Mouse (Mus musculus): Measurements from ENCODE around the gene Sult6b2. TPM values are rescaled to one million over a fixed set of nuclear protein-coding genes. Genes with fewer than 3 reads are reported as not detected.

Sult6b2 gene
- polyA plus RNA-seq, 1 experiment from 2014 or later, result 0.19 TPM

GRCm38 (mm10) chr6:142788042-142788987 lies 16.0 kb downstream of the Sult6b2 start:
- 57% methylated on average over 18 of the region's 18 CpGs for WGBS

GRCm38 (mm10) chr6:142786106-142786505 lies 18.2 kb downstream of the Sult6b2 start:
- Histone ChIP-seq H3K9me3 (no peaks in the 10 kb centered on the region), H3K27ac (no peak overlapping the region), H3K4me1 (replicated peaks) (peaks cover 11% of the 10 kb centered on the region; the same call in 1 of the 2 replicates), H3K27me3 (no peaks in the 10 kb centered on the region), H3K4me3 (no peak overlapping the region), H3K9ac (no peak overlapping the region), H3K36me3 (no peaks in the 10 kb centered on the region), H3K4me2 (no peak overlapping the region)
- ATAC-seq (ENCODE audit: low FRiP score), result no peak
- WGBS, result 86% methylated on average over 21 of the region's 21 CpGs

More at GRCm38 (mm10) chr6:142788042-142788987, 16.0 kb downstream of the Sult6b2 start:
- H3K36me3 ChIP-seq, result no peaks in the 10 kb centered on the region
- no peak overlapping the region for H3K4me3 ChIP-seq
- H3K9me3 ChIP-seq, result no peaks in the 10 kb centered on the region
- 0 out of 2 replicates have a peak overlapping the region, but pooled peaks have one; percentile 21 for H3K4me2 ChIP-seq
- ATAC-seq (ENCODE audit: low FRiP score), result peak; percentile 40; the same call in 1 of the 2 replicates
- peaks cover 22% of the 10 kb centered on the region for H3K4me1 ChIP-seq (replicated peaks)
- H3K27me3 ChIP-seq, result 0 out of 2 replicates have a peak, but pooled peaks cover 2% of the 10 kb centered on the region
- no peak overlapping the region for H3K9ac ChIP-seq
- H3K27ac ChIP-seq, result no peak overlapping the region

GRCm38 (mm10) chr6:142785343-142785742 lies 19.0 kb downstream of the Sult6b2 start:
- 39% methylated on average over 4 of the region's 4 CpGs for WGBS
- ATAC-seq (ENCODE audit: low FRiP score), result no peak
- no peaks in the 10 kb centered on the region for H3K36me3 ChIP-seq

GRCm38 (mm10) chr6:142781286-142781685 lies 23.0 kb downstream of the Sult6b2 start:
- H3K27me3 ChIP-seq, result no peaks in the 10 kb centered on the region
- H3K4me2 ChIP-seq, result no peak overlapping the region
- peaks cover 16% of the 10 kb centered on the region for H3K4me1 ChIP-seq (replicated peaks)
- no peak overlapping the region for H3K27ac ChIP-seq
- H3K36me3 ChIP-seq, result 0 out of 2 replicates have a peak, but pooled peaks cover under 1% of the 10 kb centered on the region
- H3K9me3 ChIP-seq, result no peaks in the 10 kb centered on the region
- no peak overlapping the region for H3K4me3 ChIP-seq
- ATAC-seq (ENCODE audit: low FRiP score), result no peak
- 70% methylated on average over 7 of the region's 7 CpGs for WGBS
- H3K9ac ChIP-seq, result no peak overlapping the region

More at GRCm38 (mm10) chr6:142785343-142785742, 19.0 kb downstream of the Sult6b2 start:
- H3K27ac ChIP-seq, result no peak overlapping the region
- H3K4me3 ChIP-seq, result no peak overlapping the region
- no peak overlapping the region for H3K4me2 ChIP-seq
- H3K27me3 ChIP-seq, result no peaks in the 10 kb centered on the region
- no peaks in the 10 kb centered on the region for H3K9me3 ChIP-seq
- H3K4me1 ChIP-seq (replicated peaks), result peaks cover 13% of the 10 kb centered on the region
- no peak overlapping the region for H3K9ac ChIP-seq

GRCm38 (mm10) chr6:142780574-142781033 lies 23.7 kb downstream of the Sult6b2 start:
- 45% methylated on average over 4 of the region's 4 CpGs for WGBS
- no peak for ATAC-seq (ENCODE audit: low FRiP score)

GRCm38 (mm10) chr6:142779812-142780573 lies 24.3 kb downstream of the Sult6b2 start:
- ATAC-seq (ENCODE audit: low FRiP score), result peak; percentile 34
- 60% methylated on average over 14 of the region's 14 CpGs for WGBS
- H3K4me3 ChIP-seq, result no peak overlapping the region
- H3K4me1 ChIP-seq (replicated peaks), result peaks cover 16% of the 10 kb centered on the region
- H3K27ac ChIP-seq, result peak overlapping the region; percentile 44
- no peak overlapping the region for H3K4me2 ChIP-seq
- no peaks in the 10 kb centered on the region for H3K27me3 ChIP-seq
- H3K9ac ChIP-seq, result no peak overlapping the region
- H3K9me3 ChIP-seq, result no peaks in the 10 kb centered on the region
- H3K36me3 ChIP-seq, result peaks cover 12% of the 10 kb centered on the region

More at GRCm38 (mm10) chr6:142780574-142781033, 23.7 kb downstream of the Sult6b2 start:
- H3K9ac ChIP-seq, result no peak overlapping the region
- H3K4me3 ChIP-seq, result no peak overlapping the region
- no peaks in the 10 kb centered on the region for H3K9me3 ChIP-seq
- H3K4me1 ChIP-seq (replicated peaks), result peaks cover 16% of the 10 kb centered on the region
- no peak overlapping the region for H3K4me2 ChIP-seq
- peaks cover 7% of the 10 kb centered on the region for H3K36me3 ChIP-seq
- peak overlapping the region; percentile 44; the same call in 1 of the 2 replicates for H3K27ac ChIP-seq
- H3K27me3 ChIP-seq, result no peaks in the 10 kb centered on the region

GRCm38 (mm10) chr6:142779045-142779811 lies 25.1 kb downstream of the Sult6b2 start:
- H3K4me2 ChIP-seq, result no peak overlapping the region
- no peaks in the 10 kb centered on the region for H3K27me3 ChIP-seq
- WGBS, result 53% methylated on average over 11 of the region's 11 CpGs
- peaks cover 19% of the 10 kb centered on the region for H3K36me3 ChIP-seq
- H3K9me3 ChIP-seq, result no peaks in the 10 kb centered on the region
- peak; percentile 54 for ATAC-seq (ENCODE audit: low FRiP score)
- peaks cover 16% of the 10 kb centered on the region for H3K4me1 ChIP-seq (replicated peaks)
- H3K4me3 ChIP-seq, result no peak overlapping the region
- peak overlapping the region; percentile 24; the same call in 1 of the 2 replicates for H3K27ac ChIP-seq
- no peak overlapping the region for H3K9ac ChIP-seq

- Histone ChIP-seq H3K36me3 (peaks cover 42% of the 10 kb centered on the region), H3K4me1 (replicated peaks) (peaks cover 16% of the 10 kb centered on the region), H3K27ac (no peak overlapping the region), H3K4me2 (no peak overlapping the region), H3K9me3 (no peaks in the 10 kb centered on the region), H3K27me3 (no peaks in the 10 kb centered on the region), H3K9ac (no peak overlapping the region), H3K4me3 (no peak overlapping the region)
- WGBS, result 86% methylated on average over 4 of the region's 4 CpGs
- no peak for ATAC-seq (ENCODE audit: low FRiP score)
Measured at GRCm38 (mm10) chr6:142776935-142777334, 27.4 kb downstream of the Sult6b2 start.

- Histone ChIP-seq H3K36me3 (peaks cover 74% of the 10 kb centered on the region), H3K4me2 (no peak overlapping the region), H3K27ac (no peak overlapping the region), H3K4me3 (no peak overlapping the region), H3K4me1 (replicated peaks) (no peaks in the 10 kb centered on the region), H3K9ac (no peak overlapping the region), H3K27me3 (no peaks in the 10 kb centered on the region), H3K9me3 (no peaks in the 10 kb centered on the region)
- no peak for ATAC-seq (ENCODE audit: low FRiP score)
- WGBS, result 89% methylated on average over 5 of the region's 5 CpGs
Measured at GRCm38 (mm10) chr6:142773566-142773965, 30.7 kb downstream of the Sult6b2 start.

- Histone ChIP-seq H3K9me3 (no peaks in the 10 kb centered on the region), H3K4me3 (no peak overlapping the region), H3K27me3 (no peaks in the 10 kb centered on the region), H3K36me3 (peaks cover 93% of the 10 kb centered on the region), H3K4me2 (no peak overlapping the region), H3K27ac (no peak overlapping the region), H3K4me1 (replicated peaks) (no peaks in the 10 kb centered on the region), H3K9ac (no peak overlapping the region)
- WGBS, result 96% methylated on average over 4 of the region's 4 CpGs
- no peak for ATAC-seq (ENCODE audit: low FRiP score)
Measured at GRCm38 (mm10) chr6:142771643-142772042, 32.7 kb downstream of the Sult6b2 start.

GRCm38 (mm10) chr6:142769896-142770295 lies 34.4 kb downstream of the Sult6b2 start:
- no peak for ATAC-seq (ENCODE audit: low FRiP score)
- no peak overlapping the region for H3K9ac ChIP-seq
- WGBS, result 91% methylated on average over 3 of the region's 3 CpGs
- no peaks in the 10 kb centered on the region; the same call in 1 of the 2 replicates for H3K4me1 ChIP-seq (replicated peaks)
- no peak overlapping the region for H3K27ac ChIP-seq
- no peaks in the 10 kb centered on the region for H3K9me3 ChIP-seq
- H3K36me3 ChIP-seq, result peaks cover 97% of the 10 kb centered on the region
- no peak overlapping the region for H3K4me3 ChIP-seq
- H3K27me3 ChIP-seq, result no peaks in the 10 kb centered on the region
- no peak overlapping the region for H3K4me2 ChIP-seq
